Mouse (Mus musculus) lung, postnatal 4 days (tissue): ENCODE data around the gene Braf.

ENCODE experiments used
- DNase-seq, 2 experiments: peaks; one replicate each; pipeline ENCODE4 v3.0.0; 2021

Gene Braf

DNA sequence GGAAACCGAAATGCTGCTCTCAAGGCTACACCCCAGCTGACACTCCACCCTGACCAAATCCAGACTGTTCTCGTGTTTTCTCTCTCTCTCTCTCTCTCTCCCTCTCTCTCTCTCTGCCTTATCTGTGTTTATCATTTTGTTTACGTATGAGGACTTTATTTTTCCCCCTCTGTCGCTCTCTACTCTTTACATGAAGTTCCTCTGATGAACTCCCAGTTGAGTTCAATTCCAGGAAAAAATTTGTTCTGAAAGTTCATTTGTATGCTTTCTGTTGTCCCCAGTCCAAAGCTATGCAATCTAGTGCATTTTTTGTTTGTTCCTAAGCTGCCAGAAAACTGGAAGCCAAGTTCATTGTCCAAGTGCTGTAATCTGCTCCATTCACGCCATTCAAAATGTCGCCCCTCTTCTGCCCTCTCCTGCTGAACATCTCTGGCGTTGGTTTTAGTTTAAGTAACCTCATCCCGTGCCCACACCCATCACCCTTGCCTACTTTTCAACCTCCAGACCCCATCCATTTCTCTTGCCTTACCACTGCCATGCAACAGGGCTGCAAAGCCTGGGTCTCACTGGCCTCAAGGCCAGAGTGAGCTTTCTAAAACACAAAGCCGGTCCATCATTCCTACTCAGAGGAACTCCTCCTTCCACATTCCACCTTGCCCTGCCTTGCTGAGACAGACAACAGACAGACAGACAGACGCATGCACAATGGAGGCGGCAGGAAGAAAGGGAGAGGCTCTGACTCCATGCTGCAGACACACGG is 170.2 kb downstream of the Braf start:
- no peak for DNase-seq
